Mouse (Mus musculus): Measurements from ENCODE around the gene Bax.

DNA sequence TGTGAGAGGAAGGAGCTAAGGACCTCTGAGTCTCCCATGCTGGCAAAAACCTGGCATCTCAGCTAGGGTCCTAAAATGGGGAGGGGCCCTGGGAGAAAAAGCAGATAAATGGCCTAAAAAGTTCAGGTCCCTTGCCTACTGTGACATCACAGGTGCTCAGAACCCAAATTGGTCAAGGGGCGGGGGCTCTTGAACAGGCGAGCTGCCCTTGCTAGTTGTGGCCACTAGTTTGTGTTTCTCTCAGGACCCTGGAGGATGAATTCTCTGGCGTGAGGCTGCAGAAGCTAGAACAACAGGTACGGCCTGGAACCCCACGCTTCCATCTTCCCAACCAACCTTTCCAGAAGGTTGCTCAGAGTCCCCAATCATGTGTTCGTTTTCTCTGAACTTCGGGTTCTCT, 47.7 kb upstream of the Bax start:
- TF ChIP-seq CTCF (IDR thresholded peaks at IDR 0.05; ENCODE audit: low read depth, low read length) (no peak), POLR2A (IDR thresholded peaks at IDR 0.05; ENCODE audit: borderline replicate concordance, low read depth, low read length) (no peak)

Measured in bone marrow macrophage, adult 2 months (primary cell).